34 mouse cellular contexts compared by ENCODE assay signal in genomic region chr4:150957106-150957458, GRCm38 (mm10). TPM values are rescaled to one million over a fixed set of nuclear protein-coding genes. Genes with fewer than 3 reads are reported as not detected.
DNase-seq lines count a peak whose midpoint lies in the region; ATAC-seq lines count a peak whose summit lies in the region.
"Had no signal": no experiment of that assay in that cellular context is flagged by ENCODE, and none has a peak within 500 bp of the region (broad histone marks: within the 10 kb centered on the region; RNA-seq: fewer than 3 reads in every experiment).

No protein-coding gene starts in this region.

- H3K9ac ChIP-seq in forebrain, embryonic 15.5 days (replicated peaks): no peak overlapping the region
- no peak overlapping the region for H3K9ac ChIP-seq in forebrain, embryonic 14.5 days (ENCODE audit: low read length)
- no peak overlapping the region for H3K9ac ChIP-seq in limb, embryonic 13.5 days
- no peak overlapping the region for H3K9ac ChIP-seq in neural tube, embryonic 13.5 days
- no peak overlapping the region for H3K9ac ChIP-seq in stomach, embryonic 15.5 days
- H3K9ac ChIP-seq: kidney, embryonic 15.5 days; liver, postnatal 0 days had no signal

- peaks cover 11% of the 10 kb centered on the region for H3K4me1 ChIP-seq in forebrain, embryonic 15.5 days
- H3K4me1 ChIP-seq in forebrain, embryonic 14.5 days (ENCODE audit: control insufficient read depth, insufficient read depth, low read length): peaks cover 3% of the 10 kb centered on the region; the same call in 1 of the 2 replicates
- 0 out of 2 replicates have a peak, but pooled peaks cover 4% of the 10 kb centered on the region for H3K4me1 ChIP-seq in limb, embryonic 13.5 days
- H3K4me1 ChIP-seq in limb, embryonic 10.5 days: no peaks in the 10 kb centered on the region
- peaks cover 14% of the 10 kb centered on the region for H3K4me1 ChIP-seq in neural tube, embryonic 13.5 days (replicated peaks)
- H3K4me1 ChIP-seq in stomach, embryonic 15.5 days: no peaks in the 10 kb centered on the region; the same call in 1 of the 2 replicates

- DNase-seq in forebrain, embryonic 14.5 days (ENCODE audit: low spot score): no peak
- DNase-seq in limb, embryonic 10.5 days (ENCODE audit: low spot score): no peak
- no peak for DNase-seq in neural tube, embryonic 10.5 days (ENCODE audit: extremely low spot score, low spot score)
- DNase-seq in layer of hippocampus, adult 18-20 months (ENCODE audit: low spot score in 2 of 2): no peak
- DNase-seq: cerebellum, adult 11 months; cerebellum, adult 9-11 months; gastrocnemius, postnatal 14 days; heart, adult 11 months; kidney, adult 11 months; liver, postnatal 0 days; lung, postnatal 14 days; thymus, adult 18-20 months; thymus, postnatal 36 days had no signal

- H3K36me3 ChIP-seq in forebrain, embryonic 15.5 days: no peaks in the 10 kb centered on the region
- H3K36me3 ChIP-seq in forebrain, embryonic 14.5 days (ENCODE audit: control insufficient read depth, insufficient read depth, low read length): no peaks in the 10 kb centered on the region
- H3K36me3 ChIP-seq in limb, embryonic 13.5 days: no peaks in the 10 kb centered on the region
- no peaks in the 10 kb centered on the region for H3K36me3 ChIP-seq in limb, embryonic 10.5 days
- no peaks in the 10 kb centered on the region for H3K36me3 ChIP-seq in neural tube, embryonic 13.5 days
- H3K36me3 ChIP-seq in stomach, embryonic 15.5 days: no peaks in the 10 kb centered on the region
- H3K36me3 ChIP-seq: G1E; kidney, embryonic 15.5 days had no signal

- no peak overlapping the region for H3K27ac ChIP-seq in forebrain, embryonic 15.5 days (replicated peaks)
- H3K27ac ChIP-seq in forebrain, embryonic 14.5 days (ENCODE audit: low read depth, low read length): no peak overlapping the region
- no peak overlapping the region for H3K27ac ChIP-seq in limb, embryonic 13.5 days
- no peak overlapping the region for H3K27ac ChIP-seq in limb, embryonic 10.5 days
- H3K27ac ChIP-seq in neural tube, embryonic 13.5 days (replicated peaks): peak overlapping the region; percentile 88
- H3K27ac ChIP-seq in stomach, embryonic 15.5 days: no peak overlapping the region
- H3K27ac ChIP-seq: kidney, embryonic 15.5 days had no signal

- no peaks in the 10 kb centered on the region for H3K9me3 ChIP-seq in forebrain, embryonic 15.5 days
- no peaks in the 10 kb centered on the region for H3K9me3 ChIP-seq in forebrain, embryonic 14.5 days (replicated peaks; ENCODE audit: control insufficient read depth, low read length)
- H3K9me3 ChIP-seq in limb, embryonic 13.5 days: no peaks in the 10 kb centered on the region
- H3K9me3 ChIP-seq in limb, embryonic 10.5 days (replicated peaks): no peaks in the 10 kb centered on the region
- no peaks in the 10 kb centered on the region for H3K9me3 ChIP-seq in neural tube, embryonic 13.5 days
- H3K9me3 ChIP-seq in stomach, embryonic 15.5 days: no peaks in the 10 kb centered on the region
- H3K9me3 ChIP-seq: G1E; kidney, embryonic 15.5 days had no signal

- no peak overlapping the region for H3K4me3 ChIP-seq in forebrain, embryonic 15.5 days
- H3K4me3 ChIP-seq in forebrain, embryonic 14.5 days (ENCODE audit: low read depth, low read length): no peak overlapping the region
- no peak overlapping the region for H3K4me3 ChIP-seq in limb, embryonic 13.5 days
- H3K4me3 ChIP-seq in limb, embryonic 10.5 days: no peak overlapping the region
- no peak overlapping the region for H3K4me3 ChIP-seq in neural tube, embryonic 13.5 days
- no peak overlapping the region for H3K4me3 ChIP-seq in stomach, embryonic 15.5 days (replicated peaks)
- H3K4me3 ChIP-seq: kidney, embryonic 15.5 days had no signal

- peak; percentile 4; the same call in 1 of the 2 replicates for ATAC-seq in forebrain, embryonic 15.5 days (replicated peaks)
- no peak; the same call in 1 of the 2 replicates for ATAC-seq in forebrain, embryonic 14.5 days
- ATAC-seq in limb, embryonic 13.5 days (ENCODE audit: low FRiP score, low read depth): peak; percentile 69
- no peak for ATAC-seq in neural tube, embryonic 13.5 days (ENCODE audit: low read depth)
- ATAC-seq in stomach, embryonic 15.5 days (ENCODE audit: insufficient read depth, low FRiP score, low read depth): peak; percentile 22; the same call in 1 of the 2 replicates
- ATAC-seq: liver, postnatal 0 days; Patski had no signal

- no peak overlapping the region for H3K4me2 ChIP-seq in forebrain, embryonic 15.5 days (replicated peaks)
- H3K4me2 ChIP-seq in forebrain, embryonic 14.5 days (ENCODE audit: low read length): no peak overlapping the region
- H3K4me2 ChIP-seq in limb, embryonic 13.5 days (replicated peaks): no peak overlapping the region
- no peak overlapping the region for H3K4me2 ChIP-seq in neural tube, embryonic 13.5 days
- no peak overlapping the region for H3K4me2 ChIP-seq in stomach, embryonic 15.5 days
- H3K4me2 ChIP-seq: heart, embryonic 11.5 days; kidney, embryonic 15.5 days; liver, embryonic 11.5 days had no signal

- H3K27me3 ChIP-seq in forebrain, embryonic 15.5 days: no peaks in the 10 kb centered on the region
- H3K27me3 ChIP-seq in forebrain, embryonic 14.5 days (replicated peaks; ENCODE audit: control insufficient read depth, insufficient read depth, low read length): no peaks in the 10 kb centered on the region
- no peaks in the 10 kb centered on the region for H3K27me3 ChIP-seq in limb, embryonic 13.5 days
- H3K27me3 ChIP-seq in limb, embryonic 10.5 days (ENCODE audit: low read depth, poor library complexity, severe bottlenecking): no peaks in the 10 kb centered on the region
- no peaks in the 10 kb centered on the region for H3K27me3 ChIP-seq in neural tube, embryonic 13.5 days
- no peaks in the 10 kb centered on the region for H3K27me3 ChIP-seq in stomach, embryonic 15.5 days (replicated peaks)
- H3K27me3 ChIP-seq: kidney, embryonic 15.5 days had no signal

- 24% methylated on average over 1 of the region's 1 CpGs for WGBS in forebrain, embryonic 15.5 days
- WGBS in forebrain, embryonic 14.5 days: 39% methylated on average over 1 of the region's 1 CpGs
- 56% methylated on average over 1 of the region's 1 CpGs for WGBS in limb, embryonic 13.5 days
- 86% methylated on average over 1 of the region's 1 CpGs for WGBS in limb, embryonic 10.5 days
- WGBS in neural tube, embryonic 13.5 days: 26% methylated on average over 1 of the region's 1 CpGs
- 44% methylated on average over 1 of the region's 1 CpGs for WGBS in stomach, embryonic 15.5 days

RNA-seq across cellular contexts. Expression of gene Uts2, which starts 39.8 kb away (rescaled TPM):
- not detected in 2 replicates for polyA plus RNA-seq in forebrain, embryonic 15.5 days (2015; fragmentation: Nextera tagmentation; extraction: Ambion mirVana)
- polyA plus RNA-seq in forebrain, embryonic 14.5 days (2014; fragmentation: Nextera tagmentation; extraction: Ambion mirVana): not detected in 2 replicates
- not detected in 2 replicates for polyA plus RNA-seq in limb, embryonic 13.5 days (2015; fragmentation: Nextera tagmentation; extraction: Ambion mirVana)
- polyA plus RNA-seq in limb, embryonic 10.5 days (2016; fragmentation: Nextera tagmentation; extraction: Ambion mirVana): not detected in 2 replicates
- 0.81 and 1.3 TPM in 2 replicates for polyA plus RNA-seq in neural tube, embryonic 13.5 days (2015; fragmentation: Nextera tagmentation; extraction: Ambion mirVana)
- polyA plus RNA-seq in stomach, embryonic 15.5 days (2015; fragmentation: Nextera tagmentation; extraction: Ambion mirVana): not detected in 2 replicates
- not detected for total RNA-seq in layer of hippocampus, adult 18-20 months (2021)
- total RNA-seq: adrenal gland, adult 18-20 months; adrenal gland, postnatal 4 days; common myeloid progenitor, adult 5-6 weeks; G1E; gastrocnemius, postnatal 14 days; hematopoietic stem cell, adult 5-6 weeks; layer of hippocampus, postnatal 14 days; megakaryocyte progenitor cell, adult 5-6 weeks; monocyte, adult 5-6 weeks had no signal
- polyA plus RNA-seq: forebrain, embryonic 11.5 days; G1E; heart, embryonic 11.5 days; heart, postnatal 0 days; kidney, embryonic 15.5 days; limb, embryonic 11.5 days; liver, embryonic 11.5 days; liver, postnatal 0 days; neural tube, embryonic 11.5 days; Patski; spleen, adult 2 months had no signal

RNA-seq across cellular contexts. Expression of gene Tnfrsf9, which starts 42.7 kb away (rescaled TPM):
- 0.19 and 0.29 TPM in 2 replicates for polyA plus RNA-seq in forebrain, embryonic 15.5 days (2015; fragmentation: Nextera tagmentation; extraction: Ambion mirVana)
- 0.11 TPM in 1 of 2 replicates, not detected in the other for polyA plus RNA-seq in forebrain, embryonic 14.5 days (2014; fragmentation: Nextera tagmentation; extraction: Ambion mirVana)
- polyA plus RNA-seq in limb, embryonic 13.5 days (2015; fragmentation: Nextera tagmentation; extraction: Ambion mirVana): 0.40 and 0.51 TPM in 2 replicates
- 0.59 and 1.1 TPM in 2 replicates for polyA plus RNA-seq in limb, embryonic 10.5 days (2016; fragmentation: Nextera tagmentation; extraction: Ambion mirVana)
- 0.29 and 0.50 TPM in 2 replicates for polyA plus RNA-seq in neural tube, embryonic 13.5 days (2015; fragmentation: Nextera tagmentation; extraction: Ambion mirVana)
- 0.98 and 1.2 TPM in 2 replicates for polyA plus RNA-seq in stomach, embryonic 15.5 days (2015; fragmentation: Nextera tagmentation; extraction: Ambion mirVana)
- total RNA-seq in layer of hippocampus, adult 18-20 months (2021): under 1 TPM; 0.82 to 0.89 TPM
- total RNA-seq: common myeloid progenitor, adult 5-6 weeks; hematopoietic stem cell, adult 5-6 weeks; megakaryocyte progenitor cell, adult 5-6 weeks had no signal

RNA-seq across cellular contexts. Expression of gene Park7, which starts 42.8 kb away (rescaled TPM):
- 381 and 388 TPM in 2 replicates for polyA plus RNA-seq in forebrain, embryonic 15.5 days (2015; fragmentation: Nextera tagmentation; extraction: Ambion mirVana)
- 447 and 495 TPM in 2 replicates for polyA plus RNA-seq in forebrain, embryonic 14.5 days (2014; fragmentation: Nextera tagmentation; extraction: Ambion mirVana)
- polyA plus RNA-seq in limb, embryonic 13.5 days (2015; fragmentation: Nextera tagmentation; extraction: Ambion mirVana): 411 and 442 TPM in 2 replicates
- 526 and 559 TPM in 2 replicates for polyA plus RNA-seq in limb, embryonic 10.5 days (2016; fragmentation: Nextera tagmentation; extraction: Ambion mirVana)
- polyA plus RNA-seq in neural tube, embryonic 13.5 days (2015; fragmentation: Nextera tagmentation; extraction: Ambion mirVana): 369 and 374 TPM in 2 replicates
- polyA plus RNA-seq in stomach, embryonic 15.5 days (2015; fragmentation: Nextera tagmentation; extraction: Ambion mirVana): 411 and 424 TPM in 2 replicates
- total RNA-seq in layer of hippocampus, adult 18-20 months (2021): 100 to 1,000 TPM; 241 to 256 TPM

Comparison
In these comparisons a context has a peak if more than half of its experiments do, and no peak if none do; other contexts are left out.
1. ATAC-seq: peak in forebrain, embryonic 15.5 days (single experiment), limb, embryonic 13.5 days (single experiment) and stomach, embryonic 15.5 days (single experiment); none in forebrain, embryonic 14.5 days (single experiment) and neural tube, embryonic 13.5 days (single experiment).